Mouse (Mus musculus) embryonic fibroblast, embryonic 13.5 days (primary cell): ENCODE measurements at regions not wholly inside any gene's neighbourhood (a gene's known extent, or its start where the extent isn't known, plus 50 kb on each side); places are given as distances from the start of the nearest gene placed in this dataset.

Source experiments
- CTCF ChIP-seq: IDR thresholded peaks from 2 replicates; pipeline ENCODE4 v1.5.1; 2011; ENCODE audit warnings: mild to moderate bottlenecking, control low read depth, low read length, moderate library complexity, borderline replicate concordance; ENCODE audit not compliant: insufficient read depth
- POLR2A ChIP-seq: IDR thresholded peaks from 2 replicates; pipeline ENCODE4 v1.6.1; 2011; ENCODE audit warnings: low read depth, mild to moderate bottlenecking, control low read depth, low read length, moderate library complexity

DNA sequence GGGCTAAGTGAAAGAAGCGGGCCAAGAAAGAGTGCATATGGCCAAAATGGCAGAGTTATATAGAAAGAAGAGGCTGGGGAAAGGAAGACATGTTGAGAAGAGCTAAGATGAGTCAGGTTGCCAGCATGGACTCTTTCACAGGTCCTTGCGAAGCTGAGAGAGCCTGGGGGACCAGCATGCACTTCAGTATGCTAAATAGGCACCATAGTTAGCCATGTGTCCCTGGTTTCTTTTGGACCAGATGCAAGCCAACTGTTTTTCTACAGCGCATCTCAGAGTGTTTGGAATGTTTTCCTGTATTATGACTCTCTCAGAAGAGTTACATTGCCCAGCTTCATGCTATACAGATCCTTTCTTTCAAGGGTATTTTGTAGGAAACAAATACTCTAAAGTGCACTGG is 183.5 kb upstream of the Arhgap20 start:
- TF ChIP-seq CTCF: no peak
- TF ChIP-seq POLR2A: no peak
